Mouse (Mus musculus): Measurements from ENCODE around the gene Sh3kbp1. TPM values are rescaled to one million over a fixed set of nuclear protein-coding genes. Genes with fewer than 3 reads are reported as not detected.

Sh3kbp1 gene
- total and polyA plus RNA-seq, 2 experiments from 2014 or later: 46.7 to 58.8 TPM

- DNase-seq: no peak
- H3K4me3 ChIP-seq (ENCODE audit: low read depth, low read length): no peak overlapping the region
- H3K36me3 ChIP-seq (ENCODE audit: insufficient read depth): no peaks in the 10 kb centered on the region
- H3K27me3 ChIP-seq (ENCODE audit: insufficient read depth, low read length): no peaks in the 10 kb centered on the region
- ATAC-seq: no peak
- 80% methylated on average over 2 of the region's 2 CpGs for WGBS
- TF ChIP-seq CTCF (IDR thresholded peaks at IDR 0.05; ENCODE audit: low read depth): no peak
- no peaks in the 10 kb centered on the region for H3K4me1 ChIP-seq (ENCODE audit: insufficient read depth)
- no peaks in the 10 kb centered on the region for H3K9me3 ChIP-seq (ENCODE audit: low read length)
- H3K4me2 ChIP-seq (ENCODE audit: low read depth): no peak overlapping the region
- no peak overlapping the region for H3K27ac ChIP-seq (ENCODE audit: low read depth, low read length)
- H3K9ac ChIP-seq: no peak overlapping the region
These were observed 342.0 kb downstream of the Sh3kbp1 start for GRCm38 (mm10) chrX:159969025-159969424.

GRCm38 (mm10) chrX:159971091-159971779, 344.2 kb downstream of the Sh3kbp1 start:
- no peak overlapping the region for H3K27ac ChIP-seq (ENCODE audit: low read depth, low read length)
- no peak overlapping the region for H3K4me3 ChIP-seq (ENCODE audit: low read depth, low read length)
- no peaks in the 10 kb centered on the region for H3K9me3 ChIP-seq (ENCODE audit: low read length)
- H3K9ac ChIP-seq: no peak overlapping the region
- H3K4me2 ChIP-seq (ENCODE audit: low read depth): no peak overlapping the region
- H3K4me1 ChIP-seq (ENCODE audit: insufficient read depth): no peaks in the 10 kb centered on the region
- TF ChIP-seq CTCF (IDR thresholded peaks at IDR 0.05; ENCODE audit: low read depth): no peak
- DNase-seq: no peak
- 57% methylated on average over 3 of the region's 3 CpGs for WGBS
- no peaks in the 10 kb centered on the region for H3K36me3 ChIP-seq (ENCODE audit: insufficient read depth)
- no peaks in the 10 kb centered on the region for H3K27me3 ChIP-seq (ENCODE audit: insufficient read depth, low read length)
- ATAC-seq: no peak

- no peaks in the 10 kb centered on the region for H3K9me3 ChIP-seq (ENCODE audit: low read length)
- H3K9ac ChIP-seq: no peak overlapping the region
- H3K4me2 ChIP-seq (ENCODE audit: low read depth): no peak overlapping the region
- TF ChIP-seq CTCF (IDR thresholded peaks at IDR 0.05; ENCODE audit: low read depth): peak; percentile 64
- no peaks in the 10 kb centered on the region for H3K4me1 ChIP-seq (ENCODE audit: insufficient read depth)
- H3K36me3 ChIP-seq (ENCODE audit: insufficient read depth): no peaks in the 10 kb centered on the region
- no peak overlapping the region for H3K27ac ChIP-seq (ENCODE audit: low read depth, low read length)
- H3K4me3 ChIP-seq (ENCODE audit: low read depth, low read length): no peak overlapping the region
- 28% methylated on average over 5 of the region's 5 CpGs for WGBS
- no peaks in the 10 kb centered on the region for H3K27me3 ChIP-seq (ENCODE audit: insufficient read depth, low read length)
- DNase-seq: peak; percentile 28
- ATAC-seq: no peak
These were observed 346.7 kb downstream of the Sh3kbp1 start for GRCm38 (mm10) chrX:159973730-159974129.

- ATAC-seq (no peak), DNase-seq (no peak)
- no peak overlapping the region for H3K4me3 ChIP-seq (ENCODE audit: low read depth, low read length)
- no peaks in the 10 kb centered on the region for H3K4me1 ChIP-seq (ENCODE audit: insufficient read depth)
- H3K27ac ChIP-seq (ENCODE audit: low read depth, low read length): no peak overlapping the region
- H3K9ac ChIP-seq: no peak overlapping the region
- no peak overlapping the region for H3K4me2 ChIP-seq (ENCODE audit: low read depth)
- WGBS: 56% methylated on average over 3 of the region's 3 CpGs
- H3K27me3 ChIP-seq (ENCODE audit: insufficient read depth, low read length): no peaks in the 10 kb centered on the region
- TF ChIP-seq CTCF (IDR thresholded peaks at IDR 0.05; ENCODE audit: low read depth): no peak
- no peaks in the 10 kb centered on the region for H3K36me3 ChIP-seq (ENCODE audit: insufficient read depth)
- no peaks in the 10 kb centered on the region for H3K9me3 ChIP-seq (ENCODE audit: low read length)
These were observed 349.2 kb downstream of the Sh3kbp1 start for GRCm38 (mm10) chrX:159976243-159976642.

- peak; percentile 62 for TF ChIP-seq CTCF (IDR thresholded peaks at IDR 0.05; ENCODE audit: low read depth)
- Histone ChIP-seq H3K4me2 (ENCODE audit: low read depth) (peak within 1 kb of the TSS; percentile 59), H3K9ac (no peak within 1 kb of the TSS), H3K4me3 (ENCODE audit: low read depth, low read length) (peak within 1 kb of the TSS; percentile 39), H3K27ac (ENCODE audit: low read depth, low read length) (no peak within 1 kb of the TSS), H3K36me3 (ENCODE audit: insufficient read depth) (no peaks in the 10 kb centered on the region), H3K4me1 (ENCODE audit: insufficient read depth) (no peaks in the 10 kb centered on the region), H3K27me3 (ENCODE audit: insufficient read depth, low read length) (no peaks in the 10 kb centered on the region), H3K9me3 (ENCODE audit: low read length) (no peaks in the 10 kb centered on the region)
- 33% methylated on average over 76 of the region's 108 CpGs for WGBS
- peak; percentile 38 for DNase-seq
- ATAC-seq: peak; percentile 70
These were observed 361.2 kb downstream of the Sh3kbp1 start, which contains the start of gene Map3k15 for GRCm38 (mm10) chrX:159988002-159988960. Gene Map3k15, plus strand, starts transcription at chrX:159988433.

GRCm38 (mm10) chrX:159995808-159996207, 368.7 kb downstream of the Sh3kbp1 start:
- TF ChIP-seq CTCF (IDR thresholded peaks at IDR 0.05; ENCODE audit: low read depth): no peak
- H3K4me1 ChIP-seq (ENCODE audit: insufficient read depth): no peaks in the 10 kb centered on the region
- no peak overlapping the region for H3K4me2 ChIP-seq (ENCODE audit: low read depth)
- no peaks in the 10 kb centered on the region for H3K9me3 ChIP-seq (ENCODE audit: low read length)
- WGBS: 88% methylated on average over 6 of the region's 6 CpGs
- ATAC-seq (no peak), DNase-seq (no peak)
- H3K4me3 ChIP-seq (ENCODE audit: low read depth, low read length): no peak overlapping the region
- no peak overlapping the region for H3K9ac ChIP-seq
- no peak overlapping the region for H3K27ac ChIP-seq (ENCODE audit: low read depth, low read length)
- no peaks in the 10 kb centered on the region for H3K36me3 ChIP-seq (ENCODE audit: insufficient read depth)
- no peaks in the 10 kb centered on the region for H3K27me3 ChIP-seq (ENCODE audit: insufficient read depth, low read length)

Other genes starting within 250 kb of the Sh3kbp1 start
- gene Map7d2, start 212.7 kb upstream of the Sh3kbp1 start, total RNA-seq (2014; rRNA removed): 23.8 and 28.2 TPM in 2 replicates
- 22.7 and 33.4 TPM in 2 replicates for gene Map7d2, start 212.7 kb upstream of the Sh3kbp1 start, polyA plus RNA-seq (2015; fragmentation: Nextera tagmentation; extraction: Ambion mirVana)
- 11.3 and 18.7 TPM in 2 replicates for gene Bclaf3, start 100.6 kb upstream of the Sh3kbp1 start, total RNA-seq (2014; rRNA removed)
- gene Bclaf3, start 100.6 kb upstream of the Sh3kbp1 start, polyA plus RNA-seq (2015; fragmentation: Nextera tagmentation; extraction: Ambion mirVana): 9.8 and 14.2 TPM in 2 replicates

All from forebrain, postnatal 0 days (tissue).